Mouse (Mus musculus) left cerebral cortex, postnatal 10 days (tissue): ENCODE results near the gene Ttf1. TPM values are rescaled to one million over a fixed set of nuclear protein-coding genes. Genes with fewer than 3 reads are reported as not detected.
"Not testable (repeated sequence)": the region's sequence is repeated elsewhere in the genome, so short reads cannot be mapped to it uniquely, and the experiment has no call there.

Experiments
- DNase-seq, 2 experiments: peaks; one replicate each; pipeline ENCODE4 v3.0.0; 2021 to 2022; ENCODE audit warnings: low spot score in 2 of 2, mixed read lengths in 1 of 2; ENCODE audit errors: extremely low spot score in 1 of 2
- intact Hi-C: fragments of 180-260 bp; cut with DNase I; formaldehyde crosslinking; loops from one replicate; pipeline ENCODE4 v1.15.1; 2025
- total RNA-seq, 2 experiments: library from RNA; stranded (reverse); gene quantifications; 2 replicates each; pipeline ENCODE4 v1.2.3; 2021

Gene Ttf1
- total RNA-seq, 2 experiments from 2014 or later, result 9.1 to 9.6 TPM

GRCm38 (mm10) chr2:29102416-29103377, 42.6 kb downstream of the Ttf1 start:
- intact Hi-C loops, result not testable (repeated sequence)

GRCm38 (mm10) chr2:29120969-29121368, 60.9 kb downstream of the Ttf1 start:
- no peak for DNase-seq
- intact Hi-C loops, result no loop called here

More at GRCm38 (mm10) chr2:29102416-29103377, 42.6 kb downstream of the Ttf1 start:
- DNase-seq, result not testable (repeated sequence)

GRCm38 (mm10) chr2:29122446-29122845, 62.4 kb downstream of the Ttf1 start:
- intact Hi-C loops, result no loop called here

GRCm38 (mm10) chr2:29123907-29124569, 64.0 kb downstream of the Ttf1 start, which contains the start of gene Setx:
Setx (plus strand) TSS chr2:29124181.
- intact Hi-C loops, result no loop called here

More at GRCm38 (mm10) chr2:29122446-29122845, 62.4 kb downstream of the Ttf1 start:
- DNase-seq, result no peak

GRCm38 (mm10) chr2:29124571-29124935, 64.5 kb downstream of the Ttf1 start:
- no peak for DNase-seq
- intact Hi-C loops, result no loop called here

More at GRCm38 (mm10) chr2:29123907-29124569, 64.0 kb downstream of the Ttf1 start, which contains the start of gene Setx:
- no peak for DNase-seq

- intact Hi-C loops, result no loop called here
- peak; percentile 95 to 100 for DNase-seq
These were observed 65.1 kb downstream of the Ttf1 start for GRCm38 (mm10) chr2:29124936-29125701.

- DNase-seq, result no peak
- intact Hi-C loops, result no loop called here
These were observed 70.2 kb downstream of the Ttf1 start for GRCm38 (mm10) chr2:29130118-29130899.

- DNase-seq, result no peak
- intact Hi-C loops, result no loop called here
These were observed 75.1 kb downstream of the Ttf1 start for GRCm38 (mm10) chr2:29135161-29135560.

Other genes starting within 250 kb of the Ttf1 start
- 10 to 100 TPM; 35.7 to 39.4 TPM for gene Gtf3c4, start 219.9 kb upstream of the Ttf1 start, total RNA-seq
- gene Ddx31, start 219.9 kb upstream of the Ttf1 start, total RNA-seq, result 1 to 10 TPM; 6.0 to 8.0 TPM
- not detected for gene Barhl1, start 143.6 kb upstream of the Ttf1 start, total RNA-seq
- gene Cfap77, start 5.2 kb upstream of the Ttf1 start, total RNA-seq, result 1 to 10 TPM in 1 of 2 experiments, under 1 TPM in 1; 0.91 to 1.1 TPM
- 10 to 100 TPM; 49.9 to 60.9 TPM for gene Setx, start 63.9 kb downstream of the Ttf1 start, total RNA-seq
- gene Ntng2, start 192.7 kb downstream of the Ttf1 start, total RNA-seq, result 100 to 1,000 TPM; 117 to 119 TPM